Mouse (Mus musculus): ENCODE results near the gene Sdk1. TPM values are rescaled to one million over a fixed set of nuclear protein-coding genes. Genes with fewer than 3 reads are reported as not detected.

The Sdk1 gene
- total and polyA plus RNA-seq, 3 experiments = 0.04 to 0.87 TPM; not detected in 1

GRCm38 (mm10) chr5:141241645-141242284 is 475 bp downstream of the Sdk1 start:
- H3K9ac ChIP-seq (ENCODE audit: insufficient read depth, low read depth) = no peak overlapping the region
- H3K4me1 ChIP-seq (ENCODE audit: control insufficient read depth in 1 of 2, insufficient read depth in 2 of 2) = no peaks in the 10 kb centered on the region
- dilution Hi-C loops (cut with MboI; ENCODE audit: extremely low pct_ligation_motif_present, extremely low pct_unique_long_range_greater_than_20kb, low sequenced_read_pairs) (no loop called here), in situ Hi-C loops (cut with MboI; ENCODE audit: low pct_ligation_motif_present, low pct_unique_long_range_greater_than_20kb, low sequenced_read_pairs) (no loop called here)
- no peak for DNase-seq (ENCODE audit: extremely low read depth)
- H3K36me3 ChIP-seq (replicated peaks in 1 of 2; ENCODE audit: control insufficient read depth in 1 of 2, insufficient read depth in 1 of 2, low read length in 1 of 2) = no peaks in the 10 kb centered on the region
- H3K4me2 ChIP-seq (ENCODE audit: insufficient read depth, low read depth, poor library complexity, severe bottlenecking) = no peak overlapping the region
- TF ChIP-seq NELFE (IDR thresholded peaks at IDR 0.05; ENCODE audit: low read depth, low read length) (no peak), MAZ (IDR thresholded peaks at IDR 0.05; ENCODE audit: low read depth, low read length) (no peak), TCF12 (IDR thresholded peaks at IDR 0.05; ENCODE audit: low read depth, low read length) (no peak), HCFC1 (IDR thresholded peaks at IDR 0.05; ENCODE audit: low read depth, low read length) (no peak), GABPA (IDR thresholded peaks at IDR 0.05; ENCODE audit: insufficient replicate concordance, low read depth, low read length) (no peak), CHD2 (IDR thresholded peaks at IDR 0.05; ENCODE audit: low read length) (no peak), SIN3A (IDR thresholded peaks at IDR 0.05; ENCODE audit: low read length) (no peak), MXI1 (IDR thresholded peaks at IDR 0.05; ENCODE audit: low read depth, low read length) (no peak), ZMIZ1 (IDR thresholded peaks at IDR 0.05; ENCODE audit: low read depth, low read length) (no peak), POLR2AphosphoS2 (IDR thresholded peaks at IDR 0.05; ENCODE audit: low read depth, low read length) (no peak), NRF1 (IDR thresholded peaks at IDR 0.05; ENCODE audit: low read depth, low read length) (no peak), ZC3H11A (IDR thresholded peaks at IDR 0.05; ENCODE audit: low read depth, low read length) (no peak), PAX5 (IDR thresholded peaks at IDR 0.05; ENCODE audit: low read length) (no peak), SMC3 (IDR thresholded peaks at IDR 0.05; ENCODE audit: low read depth, low read length) (no peak), UBTF (IDR thresholded peaks at IDR 0.05; ENCODE audit: low read depth, low read length) (no peak)
- H3K27me3 ChIP-seq (replicated peaks) = no peaks in the 10 kb centered on the region
- no peaks in the 10 kb centered on the region for H3K79me2 ChIP-seq (replicated peaks; ENCODE audit: control insufficient read depth, extremely low read depth, insufficient read depth, poor library complexity, severe bottlenecking)
- peaks cover 5% of the 10 kb centered on the region for H3K9me3 ChIP-seq (replicated peaks; ENCODE audit: low read length)
- H3K27ac ChIP-seq (ENCODE audit: insufficient read depth, low read depth) = no peak overlapping the region
- no peak overlapping the region for H3K4me3 ChIP-seq (replicated peaks in 1 of 3; ENCODE audit: low read depth in 2 of 3, low read length in 2 of 3, poor library complexity in 1 of 3)

GRCm38 (mm10) chr5:141243253-141243965 is 2.1 kb downstream of the Sdk1 start:
- dilution Hi-C loops (cut with MboI; ENCODE audit: extremely low pct_ligation_motif_present, extremely low pct_unique_long_range_greater_than_20kb, low sequenced_read_pairs) (no loop called here), in situ Hi-C loops (cut with MboI; ENCODE audit: low pct_ligation_motif_present, low pct_unique_long_range_greater_than_20kb, low sequenced_read_pairs) (no loop called here)
- no peaks in the 10 kb centered on the region for H3K79me2 ChIP-seq (replicated peaks; ENCODE audit: control insufficient read depth, extremely low read depth, insufficient read depth, poor library complexity, severe bottlenecking)
- no peak for TF ChIP-seq UBTF (IDR thresholded peaks at IDR 0.05; ENCODE audit: low read depth, low read length)
- H3K4me1 ChIP-seq (ENCODE audit: control insufficient read depth in 1 of 2, insufficient read depth in 2 of 2) = no peaks in the 10 kb centered on the region
- no peak overlapping the region for H3K27ac ChIP-seq (ENCODE audit: insufficient read depth, low read depth)
- no peaks in the 10 kb centered on the region for H3K27me3 ChIP-seq (replicated peaks)
- H3K9ac ChIP-seq (ENCODE audit: insufficient read depth, low read depth) = no peak overlapping the region
- DNase-seq (ENCODE audit: extremely low read depth) = no peak
- H3K9me3 ChIP-seq (replicated peaks; ENCODE audit: low read length) = peaks cover 5% of the 10 kb centered on the region
- H3K36me3 ChIP-seq (replicated peaks in 1 of 2; ENCODE audit: control insufficient read depth in 1 of 2, insufficient read depth in 1 of 2, low read length in 1 of 2) = no peaks in the 10 kb centered on the region
- H3K4me3 ChIP-seq (replicated peaks in 1 of 3; ENCODE audit: low read depth in 2 of 3, low read length in 2 of 3, poor library complexity in 1 of 3) = no peak overlapping the region
- H3K4me2 ChIP-seq (ENCODE audit: insufficient read depth, low read depth, poor library complexity, severe bottlenecking) = no peak overlapping the region

Data from CH12.LX (cell line).